Mouse (Mus musculus): ENCODE measurements around the gene Celf2. TPM values are rescaled to one million over a fixed set of nuclear protein-coding genes. Genes with fewer than 3 reads are reported as not detected.

Gene Celf2
- total RNA-seq, 1 experiment: 3.7 TPM

- Histone ChIP-seq H3K9ac (ENCODE audit: insufficient read depth, low read depth, low read length, poor library complexity, severe bottlenecking) (no peak overlapping the region), H3K27ac (ENCODE audit: insufficient read depth, low read depth, low read length, poor library complexity, severe bottlenecking) (no peak overlapping the region), H3K9me3 (ENCODE audit: control insufficient read depth, insufficient read depth, low read depth, low read length) (no peaks in the 10 kb centered on the region), H3K36me3 (ENCODE audit: control insufficient read depth, insufficient read depth, low read length, poor library complexity, severe bottlenecking) (no peaks in the 10 kb centered on the region), H3K4me3 (ENCODE audit: insufficient read depth in 1 of 2, low read depth in 1 of 2, low read length in 2 of 2, poor library complexity in 1 of 2, severe bottlenecking in 1 of 2) (no peak overlapping the region), H3K4me1 (ENCODE audit: control insufficient read depth in 2 of 2, insufficient read depth in 2 of 2, low read length in 2 of 2, poor library complexity in 1 of 2) (no peaks in the 10 kb centered on the region; a peak in 1 of 4 replicates)
- TF ChIP-seq ZNF384 (IDR thresholded peaks at IDR 0.05; ENCODE audit: low read depth, low read length): no peak
- no peak for TF ChIP-seq CHD2 (IDR thresholded peaks at IDR 0.05; ENCODE audit: low read depth, low read length)
- TF ChIP-seq MAFK (IDR thresholded peaks at IDR 0.05; ENCODE audit: insufficient read depth, low read depth, low read length): no peak
- TF ChIP-seq HCFC1 (IDR thresholded peaks at IDR 0.05; ENCODE audit: borderline replicate concordance, insufficient read depth, low read length): no peak
- in situ Hi-C loops (cut with MboI; ENCODE audit: low sequenced_read_pairs in 2 of 2, unreplicated experiment in 2 of 2): no loop called here
- no peak for DNase-seq (ENCODE audit: low read depth, low spot score)
Observed at GRCm38 (mm10) chr2:6594736-6595135, 914.6 kb downstream of the Celf2 start.

- no peak for TF ChIP-seq ZNF384 (IDR thresholded peaks at IDR 0.05; ENCODE audit: low read depth, low read length)
- no peak for TF ChIP-seq ZC3H11A (IDR thresholded peaks at IDR 0.05; ENCODE audit: borderline replicate concordance, low read depth, low read length)
- TF ChIP-seq MAFK (IDR thresholded peaks at IDR 0.05; ENCODE audit: insufficient read depth, low read depth, low read length): no peak
- TF ChIP-seq CHD2 (IDR thresholded peaks at IDR 0.05; ENCODE audit: low read depth, low read length): no peak
- TF ChIP-seq HCFC1 (IDR thresholded peaks at IDR 0.05; ENCODE audit: borderline replicate concordance, insufficient read depth, low read length): no peak
- in situ Hi-C loops (cut with MboI; ENCODE audit: low sequenced_read_pairs in 2 of 2, unreplicated experiment in 2 of 2): no loop called here
Observed at GRCm38 (mm10) chr2:6594160-6594559, 915.2 kb downstream of the Celf2 start.

GRCm38 (mm10) chr2:6593739-6594138 lies 915.6 kb downstream of the Celf2 start:
- no peak overlapping the region for H3K4me3 ChIP-seq (ENCODE audit: insufficient read depth in 1 of 2, low read depth in 1 of 2, low read length in 2 of 2, poor library complexity in 1 of 2, severe bottlenecking in 1 of 2)
- TF ChIP-seq HCFC1 (IDR thresholded peaks at IDR 0.05; ENCODE audit: borderline replicate concordance, insufficient read depth, low read length): no peak
- no peak for TF ChIP-seq ZNF384 (IDR thresholded peaks at IDR 0.05; ENCODE audit: low read depth, low read length)
- no peak for TF ChIP-seq ZC3H11A (IDR thresholded peaks at IDR 0.05; ENCODE audit: borderline replicate concordance, low read depth, low read length)
- no peak for TF ChIP-seq MAFK (IDR thresholded peaks at IDR 0.05; ENCODE audit: insufficient read depth, low read depth, low read length)
- TF ChIP-seq CHD2 (IDR thresholded peaks at IDR 0.05; ENCODE audit: low read depth, low read length): no peak
- in situ Hi-C loops (cut with MboI; ENCODE audit: low sequenced_read_pairs in 2 of 2, unreplicated experiment in 2 of 2): no loop called here
- DNase-seq (ENCODE audit: low read depth, low spot score): no peak
- H3K27ac ChIP-seq (ENCODE audit: insufficient read depth, low read depth, low read length, poor library complexity, severe bottlenecking): no peak overlapping the region
- no peak overlapping the region for H3K9ac ChIP-seq (ENCODE audit: insufficient read depth, low read depth, low read length, poor library complexity, severe bottlenecking)
- H3K4me1 ChIP-seq (ENCODE audit: control insufficient read depth in 2 of 2, insufficient read depth in 2 of 2, low read length in 2 of 2, poor library complexity in 1 of 2): no peaks in the 10 kb centered on the region; a peak in 1 of 4 replicates
- no peaks in the 10 kb centered on the region for H3K36me3 ChIP-seq (ENCODE audit: control insufficient read depth, insufficient read depth, low read length, poor library complexity, severe bottlenecking)
- no peaks in the 10 kb centered on the region for H3K9me3 ChIP-seq (ENCODE audit: control insufficient read depth, insufficient read depth, low read depth, low read length)

More at GRCm38 (mm10) chr2:6594160-6594559, 915.2 kb downstream of the Celf2 start:
- no peaks in the 10 kb centered on the region for H3K36me3 ChIP-seq (ENCODE audit: control insufficient read depth, insufficient read depth, low read length, poor library complexity, severe bottlenecking)
- H3K9me3 ChIP-seq (ENCODE audit: control insufficient read depth, insufficient read depth, low read depth, low read length): no peaks in the 10 kb centered on the region
- no peak for DNase-seq (ENCODE audit: low read depth, low spot score)
- H3K9ac ChIP-seq (ENCODE audit: insufficient read depth, low read depth, low read length, poor library complexity, severe bottlenecking): no peak overlapping the region
- H3K27ac ChIP-seq (ENCODE audit: insufficient read depth, low read depth, low read length, poor library complexity, severe bottlenecking): no peak overlapping the region
- H3K4me1 ChIP-seq (ENCODE audit: control insufficient read depth in 2 of 2, insufficient read depth in 2 of 2, low read length in 2 of 2, poor library complexity in 1 of 2): no peaks in the 10 kb centered on the region; a peak in 1 of 4 replicates
- no peak overlapping the region for H3K4me3 ChIP-seq (ENCODE audit: insufficient read depth in 1 of 2, low read depth in 1 of 2, low read length in 2 of 2, poor library complexity in 1 of 2, severe bottlenecking in 1 of 2)

GRCm38 (mm10) chr2:6586122-6586681 lies 923.2 kb downstream of the Celf2 start:
- Histone ChIP-seq H3K4me3 (ENCODE audit: insufficient read depth in 1 of 2, low read depth in 1 of 2, low read length in 2 of 2, poor library complexity in 1 of 2, severe bottlenecking in 1 of 2) (no peak overlapping the region), H3K9me3 (ENCODE audit: control insufficient read depth, insufficient read depth, low read depth, low read length) (no peaks in the 10 kb centered on the region), H3K9ac (ENCODE audit: insufficient read depth, low read depth, low read length, poor library complexity, severe bottlenecking) (no peak overlapping the region), H3K36me3 (ENCODE audit: control insufficient read depth, insufficient read depth, low read length, poor library complexity, severe bottlenecking) (no peaks in the 10 kb centered on the region), H3K27ac (ENCODE audit: insufficient read depth, low read depth, low read length, poor library complexity, severe bottlenecking) (no peak overlapping the region), H3K4me1 (ENCODE audit: control insufficient read depth in 2 of 2, insufficient read depth in 2 of 2, low read length in 2 of 2, poor library complexity in 1 of 2) (no peaks in the 10 kb centered on the region)
- no peak for DNase-seq (ENCODE audit: low read depth, low spot score)
- TF ChIP-seq HCFC1 (IDR thresholded peaks at IDR 0.05; ENCODE audit: borderline replicate concordance, insufficient read depth, low read length) (no peak), CHD2 (IDR thresholded peaks at IDR 0.05; ENCODE audit: low read depth, low read length) (no peak), ZC3H11A (IDR thresholded peaks at IDR 0.05; ENCODE audit: borderline replicate concordance, low read depth, low read length) (no peak), MAFK (IDR thresholded peaks at IDR 0.05; ENCODE audit: insufficient read depth, low read depth, low read length) (no peak), ZNF384 (IDR thresholded peaks at IDR 0.05; ENCODE audit: low read depth, low read length) (no peak)
- in situ Hi-C loops (cut with MboI; ENCODE audit: low sequenced_read_pairs in 2 of 2, unreplicated experiment in 2 of 2): no loop called here

Measured in ES-E14 (cell line).